Mouse (Mus musculus) lung, postnatal 0 days (tissue): ENCODE data around the gene Mical3.
A peak's percentile ranks its signal among the peaks of the same experiment; 100 is the strongest.

Source experiments
- CTCF ChIP-seq: IDR thresholded peaks from 2 replicates; pipeline ENCODE4 v1.5.1; 2016; ENCODE audit warnings: antibody characterized with exemption, mild to moderate bottlenecking
- EP300 ChIP-seq: IDR thresholded peaks from 2 replicates; pipeline ENCODE4 v1.6.1; 2016; ENCODE audit warnings: antibody characterized with exemption, mild to moderate bottlenecking, control low read depth

GRCm38 (mm10) chr6:121017436-121018031 lies 113.3 kb downstream of the Mical3 start:
- TF ChIP-seq CTCF: no peak
- peak; percentile 65; the same call in 1 of the 2 replicates for TF ChIP-seq EP300
